Mouse (Mus musculus) forebrain, embryonic 15.5 days (tissue): ENCODE measurements around the gene 9930111J21Rik1. TPM values are rescaled to one million over a fixed set of nuclear protein-coding genes. Genes with fewer than 3 reads are reported as not detected.
"Not testable (repeated sequence)": the region's sequence is repeated elsewhere in the genome, so short reads cannot be mapped to it uniquely, and the experiment has no call there.

Experiments used
- ATAC-seq: fragments of 200-750 bp; cut with Nextera tagmentation; replicated peaks from 2 replicates; pipeline ENCODE4 v1.8.0; 2017; ENCODE audit warnings: mild to moderate bottlenecking, moderate TSS enrichment, moderate library complexity
- H3K27ac ChIP-seq: fragments of 300-500 bp; sonication (generic); replicated peaks from 2 replicates; pipeline ENCODE4 v1.5.1; 2015; ENCODE audit warnings: mild to moderate bottlenecking, inconsistent platforms
- H3K27me3 ChIP-seq: fragments of 300-500 bp; sonication (generic); 2 replicates; pipeline ENCODE4 v1.6.1; 2015; ENCODE audit warnings: inconsistent platforms
- H3K36me3 ChIP-seq: fragments of 300-500 bp; sonication (generic); 2 replicates; pipeline ENCODE4 v1.6.1; 2015; ENCODE audit warnings: mild to moderate bottlenecking, inconsistent platforms
- H3K4me1 ChIP-seq: fragments of 300-500 bp; sonication (generic); 2 replicates; pipeline ENCODE4 v1.6.1; 2015; ENCODE audit warnings: inconsistent platforms
- H3K4me2 ChIP-seq: fragments of 300-500 bp; sonication (generic); replicated peaks from 2 replicates; pipeline ENCODE4 v1.6.1; 2015; ENCODE audit warnings: mild to moderate bottlenecking, inconsistent platforms
- H3K4me3 ChIP-seq: fragments of 300-500 bp; sonication (generic); 2 replicates; pipeline ENCODE4 v1.5.1; 2015; ENCODE audit warnings: mild to moderate bottlenecking, inconsistent platforms
- H3K9ac ChIP-seq: fragments of 300-500 bp; sonication (generic); replicated peaks from 2 replicates; pipeline ENCODE4 v1.6.1; 2015; ENCODE audit warnings: mild to moderate bottlenecking, inconsistent platforms
- H3K9me3 ChIP-seq: fragments of 300-500 bp; sonication (generic); 2 replicates; pipeline ENCODE4 v1.6.1; 2016; ENCODE audit warnings: inconsistent platforms
- WGBS: fragments of 180-500 bp; shearing (Covaris S2); methylation state at CpG from one replicate; pipeline ENCODE4 v1.1.7; 2015; ENCODE audit warnings: mixed read lengths; 5-methylcytosine and 5-hydroxymethylcytosine counted together
- polyA plus RNA-seq: library from polyadenylated mRNA; unstranded; fragments of >200 nt; fragmentation: Nextera tagmentation; extraction: Ambion mirVana; gene quantifications from 2 replicates; pipeline ENCODE4 v1.2.1, GENCODE M21; 2015

The 9930111J21Rik1 gene
- polyA plus RNA-seq = 0.34 and 0.55 TPM in 2 replicates

- H3K36me3 ChIP-seq, H3K4me2 ChIP-seq, H3K4me3 ChIP-seq, ATAC-seq, H3K27me3 ChIP-seq, H3K9me3 ChIP-seq, H3K27ac ChIP-seq, H3K4me1 ChIP-seq, H3K9ac ChIP-seq: not testable (repeated sequence)
- WGBS = no CpG with 5 or more reads among the region's 3 CpGs
Observed at GRCm38 (mm10) chr11:48979251-48979650, at the start of gene 9930111J21Rik1. TSS of gene 9930111J21Rik1 (minus strand) at chr11:48979398.

- H3K27me3 ChIP-seq, H3K9me3 ChIP-seq, H3K4me1 ChIP-seq, H3K4me3 ChIP-seq, H3K9ac ChIP-seq, H3K4me2 ChIP-seq, H3K36me3 ChIP-seq, H3K27ac ChIP-seq, ATAC-seq: not testable (repeated sequence)
Observed at GRCm38 (mm10) chr11:49012074-49012473, 32.9 kb upstream of the 9930111J21Rik1 start.

GRCm38 (mm10) chr11:49006785-49007184 is 27.6 kb upstream of the 9930111J21Rik1 start:
- 73% methylated on average over 1 of the region's 1 CpGs for WGBS
- not testable (repeated sequence) for H3K4me2 ChIP-seq, H3K4me3 ChIP-seq, H3K27ac ChIP-seq, H3K9ac ChIP-seq, H3K27me3 ChIP-seq, H3K9me3 ChIP-seq, ATAC-seq, H3K4me1 ChIP-seq, H3K36me3 ChIP-seq

GRCm38 (mm10) chr11:49006317-49006716 is 27.1 kb upstream of the 9930111J21Rik1 start:
- not testable (repeated sequence) for ATAC-seq, H3K27me3 ChIP-seq
- 83% methylated on average over 2 of the region's 2 CpGs for WGBS

GRCm38 (mm10) chr11:49000411-49000810 is 21.2 kb upstream of the 9930111J21Rik1 start:
- H3K36me3 ChIP-seq, H3K4me2 ChIP-seq, H3K4me3 ChIP-seq, ATAC-seq, H3K27ac ChIP-seq, H3K27me3 ChIP-seq, H3K4me1 ChIP-seq, H3K9me3 ChIP-seq, H3K9ac ChIP-seq: not testable (repeated sequence)
- 87% methylated on average over 1 of the region's 1 CpGs for WGBS

More at GRCm38 (mm10) chr11:49006317-49006716, 27.1 kb upstream of the 9930111J21Rik1 start:
- not testable (repeated sequence) for H3K36me3 ChIP-seq, H3K4me1 ChIP-seq, H3K27ac ChIP-seq, H3K9ac ChIP-seq, H3K4me2 ChIP-seq, H3K4me3 ChIP-seq, H3K9me3 ChIP-seq

- H3K4me1 ChIP-seq, ATAC-seq, H3K27me3 ChIP-seq, H3K27ac ChIP-seq, H3K36me3 ChIP-seq, H3K4me3 ChIP-seq, H3K4me2 ChIP-seq, H3K9me3 ChIP-seq, H3K9ac ChIP-seq: not testable (repeated sequence)
- WGBS = 85% methylated on average over 2 of the region's 2 CpGs
Observed at GRCm38 (mm10) chr11:48994018-48994417, 14.8 kb upstream of the 9930111J21Rik1 start, which contains the start of gene Tgtp1. TSS of gene Tgtp1 (minus strand) at chr11:48994172.

- not testable (repeated sequence) for ATAC-seq
- 81% methylated on average over 10 of the region's 10 CpGs for whole genome bisulfite sequencing
Observed at GRCm38 (mm10) chr11:48993296-48993695, 14.1 kb upstream of the 9930111J21Rik1 start.

GRCm38 (mm10) chr11:48991740-48992520 is 12.7 kb upstream of the 9930111J21Rik1 start, which contains the start of gene Gm12185:
TSS of gene Gm12185 (minus strand) at chr11:48992226.
- H3K9ac ChIP-seq, H3K4me2 ChIP-seq, H3K9me3 ChIP-seq, H3K36me3 ChIP-seq, ATAC-seq, H3K4me3 ChIP-seq, H3K27me3 ChIP-seq, H3K27ac ChIP-seq, H3K4me1 ChIP-seq: not testable (repeated sequence)
- 72% methylated on average over 4 of the region's 4 CpGs for WGBS

More at GRCm38 (mm10) chr11:48993296-48993695, 14.1 kb upstream of the 9930111J21Rik1 start:
- not testable (repeated sequence) for H3K27me3 ChIP-seq, H3K4me3 ChIP-seq, H3K4me2 ChIP-seq, H3K36me3 ChIP-seq, H3K4me1 ChIP-seq, H3K9me3 ChIP-seq, H3K27ac ChIP-seq, H3K9ac ChIP-seq

- not testable (repeated sequence) for ATAC-seq
Observed at GRCm38 (mm10) chr11:48989981-48990380, 10.8 kb upstream of the 9930111J21Rik1 start.

GRCm38 (mm10) chr11:48988219-48988618 is 9.0 kb upstream of the 9930111J21Rik1 start:
- not testable (repeated sequence) for H3K36me3 ChIP-seq, H3K4me1 ChIP-seq, H3K9me3 ChIP-seq, H3K27me3 ChIP-seq, H3K27ac ChIP-seq, H3K4me3 ChIP-seq, H3K4me2 ChIP-seq, ATAC-seq, H3K9ac ChIP-seq
- WGBS = 85% methylated on average over 2 of the region's 3 CpGs

More at GRCm38 (mm10) chr11:48989981-48990380, 10.8 kb upstream of the 9930111J21Rik1 start:
- 86% methylated on average over 2 of the region's 2 CpGs for WGBS
- H3K27ac ChIP-seq, H3K27me3 ChIP-seq, H3K4me1 ChIP-seq, H3K36me3 ChIP-seq, H3K9ac ChIP-seq, H3K4me2 ChIP-seq, H3K9me3 ChIP-seq, H3K4me3 ChIP-seq: not testable (repeated sequence)

- H3K36me3 ChIP-seq, H3K27me3 ChIP-seq, H3K27ac ChIP-seq, H3K4me3 ChIP-seq, H3K9me3 ChIP-seq, ATAC-seq, H3K4me1 ChIP-seq, H3K9ac ChIP-seq, H3K4me2 ChIP-seq: not testable (repeated sequence)
- no CpG with 5 or more reads among the region's 3 CpGs for WGBS
Observed at GRCm38 (mm10) chr11:48982848-48983247, 3.6 kb upstream of the 9930111J21Rik1 start.

- not testable (repeated sequence) for H3K9me3 ChIP-seq, H3K27me3 ChIP-seq, H3K9ac ChIP-seq, H3K4me2 ChIP-seq, H3K4me3 ChIP-seq, ATAC-seq, H3K4me1 ChIP-seq, H3K36me3 ChIP-seq, H3K27ac ChIP-seq
- no CpG with 5 or more reads among the region's 5 CpGs for WGBS
Observed at GRCm38 (mm10) chr11:48980052-48980451, 854 bp upstream of the 9930111J21Rik1 start.
